Mouse (Mus musculus): ENCODE measurements around the gene Morn3. TPM values are rescaled to one million over a fixed set of nuclear protein-coding genes. Genes with fewer than 3 reads are reported as not detected.

The Morn3 gene
- polyA plus RNA-seq, 1 experiment: not detected

- Histone ChIP-seq H3K4me1 (ENCODE audit: control insufficient read depth) (peaks cover 77% of the 10 kb centered on the region), H3K9me3 (ENCODE audit: control insufficient read depth, low read length) (peaks cover 10% of the 10 kb centered on the region), H3K36me3 (ENCODE audit: control insufficient read depth) (peaks cover 75% of the 10 kb centered on the region), H3K4me3 (replicated peaks) (no peak overlapping the region), H3K27me3 (ENCODE audit: control insufficient read depth) (no peaks in the 10 kb centered on the region; the same call in 1 of the 2 replicates)
- TF ChIP-seq GATA1 (IDR thresholded peaks at IDR 0.05; ENCODE audit: low read length): no peak
- TF ChIP-seq TAL1 (IDR thresholded peaks at IDR 0.05; ENCODE audit: low read length): no peak
Observed at GRCm38 (mm10) chr5:123080510-123080909, 33.7 kb upstream of the Morn3 start.

GRCm38 (mm10) chr5:123080041-123080440, 33.2 kb upstream of the Morn3 start:
- Histone ChIP-seq H3K27me3 (ENCODE audit: control insufficient read depth) (no peaks in the 10 kb centered on the region; the same call in 1 of the 2 replicates), H3K4me3 (replicated peaks) (no peak overlapping the region), H3K9me3 (ENCODE audit: control insufficient read depth, low read length) (peaks cover 10% of the 10 kb centered on the region), H3K4me1 (ENCODE audit: control insufficient read depth) (peaks cover 78% of the 10 kb centered on the region), H3K36me3 (ENCODE audit: control insufficient read depth) (peaks cover 71% of the 10 kb centered on the region)
- no peak for TF ChIP-seq TAL1 (IDR thresholded peaks at IDR 0.05; ENCODE audit: low read length)
- TF ChIP-seq GATA1 (IDR thresholded peaks at IDR 0.05; ENCODE audit: low read length): no peak

GRCm38 (mm10) chr5:123079568-123079967, 32.8 kb upstream of the Morn3 start:
- H3K4me1 ChIP-seq (ENCODE audit: control insufficient read depth): peaks cover 78% of the 10 kb centered on the region
- H3K36me3 ChIP-seq (ENCODE audit: control insufficient read depth): peaks cover 66% of the 10 kb centered on the region
- TF ChIP-seq TAL1 (IDR thresholded peaks at IDR 0.05; ENCODE audit: low read length) (no peak), GATA1 (IDR thresholded peaks at IDR 0.05; ENCODE audit: low read length) (no peak)
- peaks cover 10% of the 10 kb centered on the region for H3K9me3 ChIP-seq (ENCODE audit: control insufficient read depth, low read length)
- H3K4me3 ChIP-seq (replicated peaks): peak overlapping the region; percentile 74
- H3K27me3 ChIP-seq (ENCODE audit: control insufficient read depth): no peaks in the 10 kb centered on the region; the same call in 1 of the 2 replicates

- peak overlapping the region; percentile 74 for H3K4me3 ChIP-seq (replicated peaks)
- peaks cover 59% of the 10 kb centered on the region for H3K4me1 ChIP-seq (ENCODE audit: control insufficient read depth)
- peaks cover 44% of the 10 kb centered on the region for H3K36me3 ChIP-seq (ENCODE audit: control insufficient read depth)
- TF ChIP-seq TAL1 (IDR thresholded peaks at IDR 0.05; ENCODE audit: low read length) (peak; percentile 66), GATA1 (IDR thresholded peaks at IDR 0.05; ENCODE audit: low read length) (peak; percentile 45; the same call in 1 of the 2 replicates)
- H3K27me3 ChIP-seq (ENCODE audit: control insufficient read depth): no peaks in the 10 kb centered on the region; the same call in 1 of the 2 replicates
- H3K9me3 ChIP-seq (ENCODE audit: control insufficient read depth, low read length): peaks cover 10% of the 10 kb centered on the region
Observed at GRCm38 (mm10) chr5:123076419-123077281, 29.8 kb upstream of the Morn3 start.

- Histone ChIP-seq H3K9me3 (ENCODE audit: control insufficient read depth, low read length) (peaks cover 10% of the 10 kb centered on the region), H3K4me3 (replicated peaks) (peak overlapping the region; percentile 74), H3K27me3 (ENCODE audit: control insufficient read depth) (no peaks in the 10 kb centered on the region; the same call in 1 of the 2 replicates), H3K4me1 (ENCODE audit: control insufficient read depth) (peaks cover 52% of the 10 kb centered on the region), H3K36me3 (ENCODE audit: control insufficient read depth) (peaks cover 36% of the 10 kb centered on the region)
- TF ChIP-seq TAL1 (IDR thresholded peaks at IDR 0.05; ENCODE audit: low read length) (no peak), GATA1 (IDR thresholded peaks at IDR 0.05; ENCODE audit: low read length) (no peak)
Observed at GRCm38 (mm10) chr5:123075576-123076418, 29.0 kb upstream of the Morn3 start.

GRCm38 (mm10) chr5:123068714-123069113, 21.9 kb upstream of the Morn3 start:
- no peak for TF ChIP-seq TAL1 (IDR thresholded peaks at IDR 0.05; ENCODE audit: low read length)
- no peak for TF ChIP-seq GATA1 (IDR thresholded peaks at IDR 0.05; ENCODE audit: low read length)
- H3K36me3 ChIP-seq (ENCODE audit: control insufficient read depth): no peaks in the 10 kb centered on the region

GRCm38 (mm10) chr5:123068115-123068514, 21.3 kb upstream of the Morn3 start, which contains the start of gene Tmem120b:
Tmem120b (plus strand) TSS chr5:123068415.
- H3K4me1 ChIP-seq (ENCODE audit: control insufficient read depth): peaks cover 23% of the 10 kb centered on the region
- no peaks in the 10 kb centered on the region for H3K27me3 ChIP-seq (ENCODE audit: control insufficient read depth)
- H3K9me3 ChIP-seq (ENCODE audit: control insufficient read depth, low read length): no peaks in the 10 kb centered on the region
- no peak within 1 kb of the TSS for H3K4me3 ChIP-seq (replicated peaks)
- TF ChIP-seq GATA1 (IDR thresholded peaks at IDR 0.05; ENCODE audit: low read length) (no peak), TAL1 (IDR thresholded peaks at IDR 0.05; ENCODE audit: low read length) (no peak)
- H3K36me3 ChIP-seq (ENCODE audit: control insufficient read depth): no peaks in the 10 kb centered on the region

More at GRCm38 (mm10) chr5:123068714-123069113, 21.9 kb upstream of the Morn3 start:
- Histone ChIP-seq H3K27me3 (ENCODE audit: control insufficient read depth) (no peaks in the 10 kb centered on the region), H3K4me3 (replicated peaks) (no peak overlapping the region), H3K9me3 (ENCODE audit: control insufficient read depth, low read length) (no peaks in the 10 kb centered on the region), H3K4me1 (ENCODE audit: control insufficient read depth) (peaks cover 23% of the 10 kb centered on the region)

GRCm38 (mm10) chr5:123067395-123067995, 20.7 kb upstream of the Morn3 start:
- H3K27me3 ChIP-seq (ENCODE audit: control insufficient read depth): no peaks in the 10 kb centered on the region
- H3K36me3 ChIP-seq (ENCODE audit: control insufficient read depth): no peaks in the 10 kb centered on the region
- no peak overlapping the region for H3K4me3 ChIP-seq (replicated peaks)
- H3K9me3 ChIP-seq (ENCODE audit: control insufficient read depth, low read length): no peaks in the 10 kb centered on the region
- TF ChIP-seq TAL1 (IDR thresholded peaks at IDR 0.05; ENCODE audit: low read length) (no peak), GATA1 (IDR thresholded peaks at IDR 0.05; ENCODE audit: low read length) (no peak)
- peaks cover 23% of the 10 kb centered on the region for H3K4me1 ChIP-seq (ENCODE audit: control insufficient read depth)

Measured in erythroblast, embryonic 14.5 days (primary cell).